Mouse (Mus musculus) R1 (cell line): ENCODE data around the gene Pank4.

ENCODE experiments used
- DNase-seq: peaks from one replicate; pipeline ENCODE4 v3.0.0-alpha.2; 2018; ENCODE audit warnings: low read depth, low spot score

Pank4 gene

GRCm38 (mm10) chr4:154943323-154944039 is 20.4 kb upstream of the Pank4 start:
- no peak for DNase-seq

- peak; percentile 95 for DNase-seq
These were observed 19.8 kb upstream of the Pank4 start for GRCm38 (mm10) chr4:154944121-154944590.

- peak; percentile 96 for DNase-seq
These were observed 17.6 kb upstream of the Pank4 start for GRCm38 (mm10) chr4:154946319-154946718.

- no peak for DNase-seq
These were observed 15.6 kb upstream of the Pank4 start for GRCm38 (mm10) chr4:154948066-154948939.

- DNase-seq = no peak
These were observed 14.9 kb upstream of the Pank4 start for GRCm38 (mm10) chr4:154948940-154949588.

- no peak for DNase-seq
These were observed 14.3 kb upstream of the Pank4 start for GRCm38 (mm10) chr4:154949589-154949982.

- DNase-seq = no peak
These were observed 11.3 kb upstream of the Pank4 start for GRCm38 (mm10) chr4:154952461-154953241.

- no peak for DNase-seq
These were observed 7.3 kb upstream of the Pank4 start for GRCm38 (mm10) chr4:154956604-154957003.

- no peak for DNase-seq
These were observed 6.5 kb upstream of the Pank4 start for GRCm38 (mm10) chr4:154957289-154957993.

- peak; percentile 64 for DNase-seq
These were observed 5.8 kb upstream of the Pank4 start for GRCm38 (mm10) chr4:154958171-154958570.

GRCm38 (mm10) chr4:154958621-154959020 is 5.3 kb upstream of the Pank4 start:
- no peak for DNase-seq

GRCm38 (mm10) chr4:154960021-154960689 is 3.8 kb upstream of the Pank4 start:
- no peak for DNase-seq

GRCm38 (mm10) chr4:154960690-154961225 is 3.2 kb upstream of the Pank4 start, which contains the start of gene Hes5:
Gene Hes5 (plus strand): TSS chr4:154960923.
- DNase-seq = peak; percentile 52

- DNase-seq = peak; percentile 75
These were observed 2.6 kb upstream of the Pank4 start for GRCm38 (mm10) chr4:154961226-154961738.

GRCm38 (mm10) chr4:154961911-154962310 is 2.0 kb upstream of the Pank4 start:
- DNase-seq = no peak

- no peak for DNase-seq
These were observed 1.2 kb upstream of the Pank4 start for GRCm38 (mm10) chr4:154962683-154963082.

- no peak for DNase-seq
These were observed 610 bp upstream of the Pank4 start for GRCm38 (mm10) chr4:154963190-154963836.

- no peak for DNase-seq
These were observed 785 bp downstream of the Pank4 start for GRCm38 (mm10) chr4:154964581-154965235.
